Mouse (Mus musculus): Measurements from ENCODE around the gene Cpeb3.

The Cpeb3 gene

GRCm38 (mm10) chr19:37022146-37022545 is 186.3 kb downstream of the Cpeb3 start:
- no peak for DNase-seq

- no peak for DNase-seq
Measured at GRCm38 (mm10) chr19:37020951-37021350, 187.4 kb downstream of the Cpeb3 start.

GRCm38 (mm10) chr19:37020531-37020930 is 187.9 kb downstream of the Cpeb3 start:
- DNase-seq = no peak

GRCm38 (mm10) chr19:37018931-37019330 is 189.5 kb downstream of the Cpeb3 start:
- DNase-seq = no peak

- peak; percentile 4 to 9 for DNase-seq
Measured at GRCm38 (mm10) chr19:37018411-37018810, 190.0 kb downstream of the Cpeb3 start.

- DNase-seq = no peak
Measured at GRCm38 (mm10) chr19:37016890-37017289, 191.5 kb downstream of the Cpeb3 start.

GRCm38 (mm10) chr19:37014173-37014939 is 194.0 kb downstream of the Cpeb3 start:
- no peak for DNase-seq

GRCm38 (mm10) chr19:37013461-37013860 is 194.9 kb downstream of the Cpeb3 start:
- DNase-seq = no peak

GRCm38 (mm10) chr19:37009878-37010281 is 198.5 kb downstream of the Cpeb3 start:
- DNase-seq = no peak

GRCm38 (mm10) chr19:37004557-37004956 is 203.8 kb downstream of the Cpeb3 start:
- DNase-seq = no peak

All from thymus, adult 18-20 months (tissue).